Mouse (Mus musculus): ENCODE measurements around the gene Trpm1. TPM values are rescaled to one million over a fixed set of nuclear protein-coding genes. Genes with fewer than 3 reads are reported as not detected.
"Not testable (repeated sequence)": the region's sequence is repeated elsewhere in the genome, so short reads cannot be mapped to it uniquely, and the experiment has no call there.

Trpm1 gene
- total RNA-seq (2014; fragmentation: Nextera tagmentation) (not detected in 2 replicates), total RNA-seq (2017) (not detected in 2 replicates)

DNA sequence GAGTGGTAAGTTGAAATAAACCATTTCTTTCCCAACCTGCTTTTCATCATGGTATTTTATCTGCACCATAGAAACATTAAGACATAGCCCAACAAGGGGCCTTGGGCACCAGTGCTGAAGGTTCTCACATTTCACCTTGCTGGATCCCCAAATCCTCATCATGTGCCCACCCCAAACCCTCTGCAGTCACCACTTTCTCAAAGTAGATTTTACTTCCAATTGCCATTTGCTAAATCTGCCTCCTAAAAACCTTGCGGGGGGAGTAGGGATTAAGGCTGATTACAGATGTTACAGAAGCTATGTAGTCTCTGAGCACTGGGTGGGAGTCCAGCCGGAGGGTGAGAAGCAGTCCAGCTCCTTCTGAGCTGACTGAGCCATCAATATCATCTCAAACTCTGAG, at the start of gene Trpm1:
Gene Trpm1 (plus strand): TSS at position 301 of the 400 bp plus-strand sequence.
- ATAC-seq (replicated peaks; ENCODE audit: poor library complexity, severe bottlenecking): no peak

DNA sequence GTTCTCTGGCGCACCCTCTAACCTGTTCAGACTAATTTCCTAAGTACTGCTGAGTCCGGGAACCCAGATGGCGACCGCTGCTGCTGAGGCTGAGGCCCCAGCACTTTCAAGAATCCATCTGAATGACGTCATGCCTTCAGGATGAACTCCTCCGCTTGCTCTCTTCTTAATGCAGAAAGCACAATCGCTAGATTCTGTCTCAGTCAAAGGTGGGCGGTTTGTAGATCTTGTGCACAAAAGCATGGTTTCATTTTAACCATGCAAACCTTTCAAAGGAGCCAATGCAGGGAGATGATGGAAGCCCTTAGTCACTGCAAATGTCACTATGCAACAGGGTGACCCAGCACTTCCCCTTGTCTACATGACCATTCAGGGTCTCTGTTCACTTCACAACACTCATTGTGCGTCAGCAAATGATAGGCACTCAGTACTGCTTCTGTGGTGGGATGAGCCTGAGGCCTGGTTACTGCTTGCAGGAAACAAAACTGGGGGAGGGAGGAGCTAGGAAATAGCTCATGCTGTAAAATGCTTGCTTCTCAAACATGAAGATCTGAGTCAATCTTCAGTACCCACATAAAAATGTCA, 31.4 kb upstream of the Trpm1 start:
- ATAC-seq (replicated peaks; ENCODE audit: poor library complexity, severe bottlenecking): peak; percentile 89

GRCm38 (mm10) chr7:64123721-64124120, 29.9 kb upstream of the Trpm1 start:
- no peak for ATAC-seq (replicated peaks; ENCODE audit: poor library complexity, severe bottlenecking)

DNA sequence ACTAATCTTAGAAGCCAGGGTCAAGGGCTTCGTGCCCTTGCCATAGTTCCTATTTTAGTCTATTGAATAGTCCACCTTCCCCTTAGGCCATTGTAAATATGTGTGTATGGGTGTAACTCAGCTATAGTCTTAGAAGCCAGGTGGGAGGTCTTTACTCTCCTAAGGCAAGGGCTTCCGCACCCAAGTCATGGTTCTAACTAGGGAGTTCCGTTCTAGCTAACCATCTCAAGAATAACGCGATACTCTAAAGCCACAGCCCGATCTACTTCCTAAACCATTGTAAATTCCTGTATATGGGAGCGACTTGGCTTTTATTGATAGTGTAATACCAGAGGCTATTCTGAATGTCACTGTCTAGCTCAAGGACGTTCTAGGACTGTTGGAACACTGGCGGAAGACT, 27.6 kb upstream of the Trpm1 start:
- not testable (repeated sequence) for ATAC-seq (replicated peaks; ENCODE audit: poor library complexity, severe bottlenecking)

GRCm38 (mm10) chr7:64139866-64140265, 13.8 kb upstream of the Trpm1 start:
- ATAC-seq (replicated peaks; ENCODE audit: poor library complexity, severe bottlenecking): no peak

DNA sequence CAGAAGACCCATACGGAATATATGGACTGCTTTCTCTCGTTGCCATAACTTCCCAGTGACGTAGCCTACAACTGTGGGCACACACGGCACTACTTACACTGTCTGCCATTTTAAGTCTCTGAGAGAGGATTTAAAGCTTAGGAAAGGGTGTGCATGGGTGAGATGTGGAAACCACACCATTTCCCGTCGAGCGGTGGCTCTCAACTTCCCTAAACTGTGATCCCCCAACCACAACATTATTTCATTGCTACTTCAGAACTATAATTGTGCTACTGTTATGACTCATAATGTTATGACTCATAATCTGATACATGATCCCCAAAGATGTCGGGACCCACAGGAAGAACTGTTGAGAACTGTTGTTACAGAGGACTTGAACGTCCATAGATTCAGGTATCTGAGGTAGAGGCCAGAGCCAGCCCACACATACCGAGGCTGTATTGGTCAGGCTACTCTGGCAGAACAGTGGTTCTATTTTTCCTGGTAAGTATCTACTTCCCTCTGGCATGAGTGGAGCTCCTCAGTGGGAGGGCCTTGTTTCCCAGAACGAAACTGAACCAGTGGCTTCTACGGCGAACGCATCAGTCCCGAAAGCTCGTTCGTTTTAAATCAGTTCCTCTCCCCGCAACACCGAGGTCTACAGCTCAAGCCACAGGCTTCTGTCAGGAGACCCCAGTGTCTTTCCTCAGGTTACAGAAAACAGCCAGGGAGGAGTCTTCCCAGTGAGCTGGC, 12.2 kb upstream of the Trpm1 start:
- ATAC-seq (replicated peaks; ENCODE audit: poor library complexity, severe bottlenecking): peak; percentile 79

DNA sequence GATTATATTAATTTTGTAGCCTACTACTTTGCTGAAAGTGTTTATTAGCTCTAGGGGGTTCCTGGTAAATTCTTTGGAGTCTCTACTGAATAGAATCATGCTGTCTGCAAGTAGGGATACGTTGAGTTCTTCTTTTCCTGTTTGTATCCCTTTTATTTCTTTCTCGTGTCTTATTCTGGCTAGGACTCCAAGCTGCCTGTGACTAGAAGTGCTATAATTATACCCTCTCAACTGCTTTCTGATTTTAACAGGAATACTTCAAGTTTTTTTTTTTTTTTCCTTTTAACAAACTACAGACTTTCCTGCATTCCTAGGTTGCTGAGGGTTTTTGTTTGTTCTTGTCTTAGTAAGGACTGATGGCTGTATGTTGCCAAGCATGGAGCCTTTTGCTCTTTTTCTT, 4.3 kb upstream of the Trpm1 start:
- no peak for ATAC-seq (replicated peaks; ENCODE audit: poor library complexity, severe bottlenecking)

- ATAC-seq (replicated peaks; ENCODE audit: poor library complexity, severe bottlenecking): no peak
Observed at GRCm38 (mm10) chr7:64149747-64150146, 3.9 kb upstream of the Trpm1 start.

DNA sequence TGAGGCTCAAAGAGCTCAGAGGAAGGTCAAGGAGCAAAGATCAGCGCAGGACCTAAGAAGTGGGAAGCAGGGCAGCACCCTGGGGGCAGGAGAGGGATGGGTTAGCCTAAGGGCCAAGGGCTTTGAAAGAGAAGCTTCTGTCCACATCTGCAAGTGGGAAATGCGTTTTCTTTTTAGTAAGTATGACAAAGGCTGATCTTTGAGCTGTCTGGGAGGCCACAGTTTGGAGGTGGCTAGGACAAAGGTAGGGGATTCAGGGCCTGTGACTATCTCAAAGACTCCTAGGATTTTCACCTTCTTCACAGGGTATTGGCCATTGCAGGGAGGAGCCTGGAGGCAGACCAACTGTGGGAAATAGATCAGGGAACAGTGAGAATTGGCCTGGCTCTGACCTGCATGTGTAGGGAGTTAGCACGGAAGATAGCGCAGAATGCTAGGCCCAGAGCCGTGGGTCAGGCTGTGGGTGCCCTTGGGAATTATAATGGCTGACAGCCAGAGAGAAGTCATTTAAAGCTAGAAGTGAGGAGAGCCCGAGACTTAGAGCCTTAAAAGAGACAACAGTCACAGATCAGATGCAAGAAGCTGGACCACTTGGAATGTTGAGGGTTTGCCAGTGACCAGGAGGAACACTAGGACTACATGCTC, 3.1 kb upstream of the Trpm1 start:
- ATAC-seq (replicated peaks; ENCODE audit: poor library complexity, severe bottlenecking): no peak

- no peak; the same call in 1 of the 2 replicates for ATAC-seq (replicated peaks; ENCODE audit: poor library complexity, severe bottlenecking)
Observed at GRCm38 (mm10) chr7:64155226-64155625, 1.6 kb downstream of the Trpm1 start.

GRCm38 (mm10) chr7:64155687-64156086, 2.1 kb downstream of the Trpm1 start:
- peak; percentile 88 for ATAC-seq (replicated peaks; ENCODE audit: poor library complexity, severe bottlenecking)

DNA sequence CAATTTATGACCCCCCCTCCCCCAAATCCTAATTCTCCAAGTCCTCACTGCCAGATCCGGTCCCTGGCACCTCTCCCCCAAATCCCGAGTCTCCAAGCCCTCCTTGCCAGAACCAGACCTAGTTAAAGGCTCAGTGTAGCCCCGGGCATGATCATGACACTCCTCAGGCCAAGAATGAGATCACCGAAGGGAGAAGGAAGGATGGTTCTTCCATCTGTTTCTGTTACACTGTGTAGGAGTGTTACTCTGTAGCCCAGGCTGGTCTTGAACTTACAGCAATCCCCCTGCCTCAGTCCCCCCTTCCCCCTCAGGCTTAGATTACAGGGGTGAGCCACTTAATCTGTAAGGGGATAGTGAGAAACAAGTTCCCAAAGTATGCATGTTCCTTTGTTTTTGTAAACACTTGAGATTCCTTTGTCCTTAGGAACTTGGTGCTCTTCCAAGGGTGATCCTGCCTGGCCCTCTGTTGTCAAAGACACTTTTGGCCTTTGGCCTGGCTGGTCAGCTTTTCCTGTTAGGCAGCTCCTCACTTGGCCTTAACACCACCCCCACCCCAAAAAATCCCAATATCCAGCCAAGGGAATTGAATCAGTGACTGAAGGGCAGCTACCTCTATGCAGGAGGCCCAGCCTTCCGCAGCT, 2.8 kb downstream of the Trpm1 start:
- no peak for ATAC-seq (replicated peaks; ENCODE audit: poor library complexity, severe bottlenecking)

GRCm38 (mm10) chr7:64156918-64157690, 3.5 kb downstream of the Trpm1 start:
- no peak for ATAC-seq (replicated peaks; ENCODE audit: poor library complexity, severe bottlenecking)

DNA sequence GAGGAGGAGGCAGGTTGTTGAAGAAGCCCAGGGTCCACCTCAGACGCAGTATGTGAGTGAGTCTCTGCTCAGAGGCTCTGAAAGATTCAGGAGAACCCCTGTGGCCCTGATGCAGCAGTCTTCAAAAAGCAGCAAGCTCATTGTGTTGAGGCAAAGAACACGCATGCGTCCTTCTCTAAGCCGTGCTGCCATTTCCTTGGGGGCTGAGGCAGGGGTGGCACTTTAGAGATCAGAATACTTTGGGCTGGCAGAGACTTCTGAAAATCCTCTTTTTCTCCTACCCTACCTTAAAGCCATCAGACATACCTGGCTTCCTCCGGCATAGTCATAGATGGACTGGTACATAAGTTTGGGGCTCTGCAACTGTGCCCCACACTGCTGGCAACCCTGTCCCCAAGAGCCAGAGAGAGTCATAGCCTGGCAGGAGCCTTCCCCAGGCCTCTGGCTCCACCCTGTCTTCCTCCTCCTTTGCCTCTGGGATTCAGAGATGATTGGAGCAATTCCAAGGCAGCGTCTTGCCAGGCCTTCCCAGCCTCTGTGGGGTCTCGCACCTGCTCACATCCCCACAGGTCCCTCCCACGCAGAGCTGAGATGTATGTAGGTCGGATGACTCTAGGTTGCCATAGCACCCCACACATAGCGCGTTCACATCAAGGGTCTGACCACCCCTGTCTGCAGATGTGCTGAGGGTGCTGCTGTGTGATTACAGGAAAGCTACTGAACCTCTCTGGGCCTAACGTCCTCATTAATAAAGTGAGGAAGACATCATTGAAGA, 4.8 kb downstream of the Trpm1 start:
- no peak for ATAC-seq (replicated peaks; ENCODE audit: poor library complexity, severe bottlenecking)

DNA sequence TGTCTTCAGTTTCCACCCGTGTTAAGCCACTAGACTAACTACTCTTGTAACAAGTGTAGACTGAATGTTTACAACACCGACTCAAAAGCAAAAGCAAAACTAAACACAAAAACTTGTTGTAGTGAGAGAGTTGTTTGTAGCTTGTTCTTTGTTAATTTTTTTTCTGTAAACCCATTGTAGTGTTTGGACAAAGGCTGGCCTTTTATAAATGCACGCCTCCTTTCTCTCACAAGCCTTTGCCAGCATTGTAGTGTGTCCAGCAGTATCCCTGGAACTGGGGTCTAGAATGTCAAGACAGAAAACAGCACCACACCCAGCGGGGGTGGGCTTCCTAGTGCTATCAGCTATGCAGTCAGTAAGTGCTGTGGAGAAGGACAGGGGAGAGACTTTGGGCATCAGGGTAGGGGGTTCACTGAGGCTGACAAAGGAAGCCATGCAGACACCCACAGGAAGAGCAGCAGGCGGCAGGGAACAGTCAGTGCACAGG, 5.5 kb downstream of the Trpm1 start:
- ATAC-seq (replicated peaks; ENCODE audit: poor library complexity, severe bottlenecking): no peak

GRCm38 (mm10) chr7:64159612-64160591, 6.3 kb downstream of the Trpm1 start:
- no peak for ATAC-seq (replicated peaks; ENCODE audit: poor library complexity, severe bottlenecking)

DNA sequence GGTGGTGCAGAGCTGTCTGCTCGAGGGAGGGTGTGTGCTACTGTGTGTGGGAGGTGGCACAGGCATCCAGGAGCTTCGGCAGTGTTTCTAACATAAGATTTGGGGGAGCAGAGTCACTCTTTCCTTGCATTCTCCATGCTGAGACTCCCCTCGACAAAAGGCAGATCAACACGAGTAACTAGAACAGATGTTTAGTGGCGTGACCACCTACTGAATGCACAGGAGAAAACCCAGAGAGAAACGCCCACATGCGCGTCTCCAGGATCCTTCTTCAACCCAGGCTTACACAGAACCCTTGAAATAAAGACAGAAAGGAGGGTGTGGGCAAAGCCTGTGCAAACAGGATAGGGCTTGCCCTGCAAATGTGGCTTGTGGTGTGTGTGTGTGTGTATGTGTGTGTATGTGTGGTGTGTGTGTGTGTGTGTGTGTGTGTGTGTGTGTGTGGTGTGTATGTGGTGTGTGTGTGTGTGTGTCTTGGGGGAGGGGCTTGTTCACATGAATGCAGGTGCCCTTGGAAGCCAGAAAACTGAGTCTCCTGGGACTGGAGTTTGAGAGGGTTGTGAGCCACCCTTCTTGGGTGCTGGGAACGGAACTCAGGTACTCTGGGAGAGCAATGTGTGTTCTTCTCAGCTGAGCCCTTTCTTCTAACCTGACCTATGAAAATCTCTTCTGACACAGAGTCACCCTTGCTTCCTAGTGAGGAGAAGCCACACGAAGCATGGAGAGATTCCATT, 7.3 kb downstream of the Trpm1 start:
- no peak for ATAC-seq (replicated peaks; ENCODE audit: poor library complexity, severe bottlenecking)

DNA sequence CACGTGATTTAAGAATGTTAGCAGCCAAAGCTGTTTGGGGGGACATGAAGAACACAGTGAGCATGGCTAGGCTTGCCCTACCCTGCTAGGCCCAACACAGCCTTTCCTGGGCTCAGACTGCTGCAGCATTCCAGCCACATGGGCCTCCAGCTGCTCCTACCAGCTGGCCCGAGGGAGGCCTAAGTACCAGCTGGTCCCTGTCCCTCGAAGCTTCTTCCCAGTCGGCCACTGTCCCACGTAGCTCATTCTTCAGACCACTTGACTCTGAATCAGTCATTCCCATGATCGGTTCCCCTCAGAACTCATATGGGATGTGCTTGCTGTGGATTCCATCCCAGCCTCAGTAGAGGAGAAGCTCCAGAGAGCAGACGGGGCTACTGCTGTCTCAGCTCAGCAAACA, 8.4 kb downstream of the Trpm1 start:
- no peak for ATAC-seq (replicated peaks; ENCODE audit: poor library complexity, severe bottlenecking)
